Mouse (Mus musculus): ENCODE measurements around the gene Foxj2.
A peak's percentile ranks its signal among the peaks of the same experiment; 100 is the strongest.

Gene Foxj2

GRCm38 (mm10) chr6:122873871-122874719, 54.4 kb downstream of the Foxj2 start, which contains the start of gene Necap1:
Necap1 (plus strand) TSS chr6:122874474.
- peak; percentile 95 for DNase-seq (ENCODE audit: low spot score)

- DNase-seq (ENCODE audit: low spot score): no peak
Observed at GRCm38 (mm10) chr6:122874720-122875389, 55.1 kb downstream of the Foxj2 start.

- no peak for DNase-seq (ENCODE audit: low spot score)
Observed at GRCm38 (mm10) chr6:122879141-122879735, 59.5 kb downstream of the Foxj2 start.

DNA sequence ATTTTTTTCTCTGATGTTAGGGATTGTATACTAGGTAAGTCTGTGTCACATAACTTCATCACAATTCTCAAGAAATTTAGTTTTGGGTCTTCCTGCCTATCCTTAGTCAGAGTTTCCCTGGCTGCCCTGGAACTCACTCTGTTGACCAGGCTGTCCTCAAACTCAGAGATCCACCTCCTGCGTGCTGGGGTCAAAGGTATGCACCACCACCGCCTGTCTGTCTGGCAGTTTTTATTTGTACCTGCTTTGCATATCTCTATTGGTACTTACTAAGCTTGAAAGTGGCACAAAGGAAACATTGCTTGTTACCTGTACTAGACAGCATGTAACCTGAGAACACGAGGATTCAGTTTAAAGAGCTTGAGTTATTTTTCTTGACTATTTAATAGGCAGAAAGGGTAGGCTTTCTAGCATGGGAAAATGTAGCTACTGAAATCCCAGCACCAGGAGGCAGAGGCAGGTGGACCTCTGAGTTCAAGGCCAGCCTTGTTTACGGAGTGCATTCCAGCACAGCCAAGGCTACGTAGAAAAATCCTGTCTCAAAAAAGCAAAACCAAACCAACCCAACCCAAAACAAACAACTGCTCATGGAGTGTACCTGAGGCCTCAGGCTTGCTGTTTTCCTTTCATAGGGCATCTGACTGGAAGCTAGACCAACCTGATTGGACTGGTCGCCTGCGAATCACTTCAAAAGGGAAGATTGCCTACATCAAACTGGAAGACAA, 60.2 kb downstream of the Foxj2 start:
- DNase-seq (ENCODE audit: low spot score): no peak

GRCm38 (mm10) chr6:122881287-122881686, 61.6 kb downstream of the Foxj2 start:
- no peak for DNase-seq (ENCODE audit: low spot score)

DNA sequence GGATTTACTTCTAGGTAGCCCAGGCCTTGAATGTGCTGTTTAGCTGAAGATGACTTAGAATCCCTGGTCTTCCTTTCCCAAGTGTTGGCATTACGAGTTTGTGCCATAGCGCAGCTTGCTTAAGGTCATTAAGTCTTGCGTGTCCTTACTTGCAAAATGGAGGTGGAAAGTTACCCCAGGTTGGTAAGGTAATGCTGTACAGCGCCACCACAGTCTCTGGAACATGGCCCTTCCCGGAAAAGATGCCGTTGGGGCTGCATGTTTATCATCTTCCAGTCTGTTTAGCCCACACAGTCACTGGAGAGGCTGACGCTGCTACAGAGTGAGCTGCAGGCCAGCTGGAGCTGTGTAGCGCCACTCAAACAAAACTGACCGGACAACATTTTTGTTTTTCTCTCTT, 63.9 kb downstream of the Foxj2 start:
- DNase-seq (ENCODE audit: low spot score): no peak

- no peak for DNase-seq (ENCODE audit: low spot score)
Observed at GRCm38 (mm10) chr6:122889599-122889998, 69.9 kb downstream of the Foxj2 start.

DNA sequence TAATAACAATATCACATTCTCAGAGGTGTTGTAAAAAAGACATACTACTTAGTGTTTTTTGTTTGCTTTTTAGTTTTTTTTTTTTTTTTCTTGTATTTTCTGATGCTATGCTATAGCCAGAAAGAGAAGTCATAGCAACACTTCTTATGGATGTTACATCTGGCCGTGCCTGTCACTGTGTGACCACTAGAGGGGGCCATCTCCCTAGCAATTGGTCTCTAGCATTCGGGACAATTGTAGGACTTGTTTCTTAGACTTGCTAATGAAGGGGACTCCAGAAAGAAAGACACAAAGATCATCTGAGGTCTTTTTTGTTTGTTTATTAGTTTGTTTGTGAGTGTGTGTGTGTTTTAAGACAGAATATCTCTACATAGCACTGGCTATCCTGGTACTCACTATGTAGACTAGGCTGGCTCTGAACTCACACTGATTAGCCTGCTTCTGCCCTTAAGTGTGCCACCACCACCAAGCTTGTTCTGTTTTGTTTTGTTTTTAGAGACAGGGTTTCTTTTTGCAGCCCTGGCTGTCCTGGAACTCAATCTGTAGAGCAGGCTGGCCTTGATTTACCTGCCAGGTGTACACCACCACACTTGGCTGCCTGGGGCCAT, 72.8 kb downstream of the Foxj2 start:
- DNase-seq (ENCODE audit: low spot score): no peak
